Mouse (Mus musculus): ENCODE results near the gene Uck1.

GRCm38 (mm10) chr2:32282289-32282688, 22.3 kb upstream of the Uck1 start:
- TF ChIP-seq CTCF (IDR thresholded peaks at IDR 0.05; ENCODE audit: low read depth) = no peak
- TF ChIP-seq EP300 (optimal IDR thresholded peaks at IDR 0.05) = no peak

Data from stomach, postnatal 0 days (tissue).